Mouse (Mus musculus) testis, adult 2 months (tissue): Measurements from ENCODE around the gene Slc4a1.

ENCODE experiments used
- CTCF ChIP-seq: fragments of 200-500 bp; IDR thresholded peaks from 2 replicates; pipeline ENCODE4 v1.5.1; 2012; ENCODE audit warnings: low read depth, mild to moderate bottlenecking, inconsistent platforms, low read length, moderate library complexity; ENCODE audit not compliant: control insufficient read depth, insufficient read depth, insufficient replicate concordance
- POLR2A ChIP-seq: fragments of 200-500 bp; IDR thresholded peaks from 2 replicates; pipeline ENCODE4 v1.6.1; 2012; ENCODE audit warnings: low read depth, mild to moderate bottlenecking, inconsistent platforms, low read length, moderate library complexity; ENCODE audit not compliant: control insufficient read depth

- TF ChIP-seq POLR2A (no peak), CTCF (no peak)
Measured at GRCm38 (mm10) chr11:102394421-102395124, 28.6 kb upstream of the Slc4a1 start.
